Mouse (Mus musculus) myocyte (in vitro differentiated cells): ENCODE results near the gene Txlna.

Experiments used
- CEBPB ChIP-seq: IDR thresholded peaks from 2 replicates; pipeline ENCODE4 v1.6.1; 2011; ENCODE audit warnings: mild to moderate bottlenecking, moderate library complexity; ENCODE audit not compliant: poor library complexity, insufficient read depth, severe bottlenecking
- E2F4 ChIP-seq: IDR thresholded peaks from one replicate; pipeline ENCODE4 v1.6.1; 2011; ENCODE audit warnings: mild to moderate bottlenecking, control low read depth, moderate library complexity; ENCODE audit not compliant: insufficient read depth
- MAX ChIP-seq: IDR thresholded peaks from one replicate; pipeline ENCODE4 v1.6.1; 2011; ENCODE audit warnings: low read depth, mild to moderate bottlenecking, control low read depth
- MYOD1 ChIP-seq, 3 experiments: IDR thresholded peaks; one replicate each; pipeline ENCODE4 v1.6.1; 2011; ENCODE audit warnings: control low read depth in 2 of 3, low read depth in 2 of 3, mild to moderate bottlenecking in 2 of 3, moderate library complexity in 1 of 3; ENCODE audit not compliant: insufficient read length in 2 of 3, control insufficient read depth in 1 of 3
- MYOG ChIP-seq, 3 experiments: IDR thresholded peaks; one replicate each; pipeline ENCODE4 v1.6.1; 2011; ENCODE audit warnings: control low read depth in 2 of 3, low read depth in 2 of 3, mild to moderate bottlenecking in 2 of 3; ENCODE audit not compliant: insufficient read length in 2 of 3, control insufficient read depth in 1 of 3, insufficient read depth in 1 of 3
- POLR2A ChIP-seq: IDR thresholded peaks from one replicate; pipeline ENCODE4 v1.6.1; 2011; ENCODE audit warnings: low read depth, mild to moderate bottlenecking, control low read depth, moderate library complexity; ENCODE audit not compliant: insufficient read length
- POLR2AphosphoS2 ChIP-seq: IDR thresholded peaks from one replicate; pipeline ENCODE4 v1.6.1; 2011; ENCODE audit warnings: low read depth, control low read depth; ENCODE audit not compliant: insufficient read length
- REST ChIP-seq: IDR thresholded peaks from one replicate; pipeline ENCODE4 v1.6.1; 2011; ENCODE audit warnings: mild to moderate bottlenecking, control low read depth, moderate library complexity; ENCODE audit not compliant: insufficient read depth, insufficient read length
- TCF12 ChIP-seq: IDR thresholded peaks from one replicate; pipeline ENCODE4 v1.6.1; 2011; ENCODE audit warnings: mild to moderate bottlenecking, control low read depth; ENCODE audit not compliant: poor library complexity, insufficient read depth, severe bottlenecking
- TCF3 ChIP-seq: IDR thresholded peaks from one replicate; pipeline ENCODE4 v1.6.1; 2011; ENCODE audit warnings: low read depth, control low read depth; ENCODE audit not compliant: insufficient read length
- USF1 ChIP-seq: IDR thresholded peaks from one replicate; pipeline ENCODE4 v1.6.1; 2011; ENCODE audit warnings: low read depth, mild to moderate bottlenecking, control low read depth, moderate library complexity

DNA sequence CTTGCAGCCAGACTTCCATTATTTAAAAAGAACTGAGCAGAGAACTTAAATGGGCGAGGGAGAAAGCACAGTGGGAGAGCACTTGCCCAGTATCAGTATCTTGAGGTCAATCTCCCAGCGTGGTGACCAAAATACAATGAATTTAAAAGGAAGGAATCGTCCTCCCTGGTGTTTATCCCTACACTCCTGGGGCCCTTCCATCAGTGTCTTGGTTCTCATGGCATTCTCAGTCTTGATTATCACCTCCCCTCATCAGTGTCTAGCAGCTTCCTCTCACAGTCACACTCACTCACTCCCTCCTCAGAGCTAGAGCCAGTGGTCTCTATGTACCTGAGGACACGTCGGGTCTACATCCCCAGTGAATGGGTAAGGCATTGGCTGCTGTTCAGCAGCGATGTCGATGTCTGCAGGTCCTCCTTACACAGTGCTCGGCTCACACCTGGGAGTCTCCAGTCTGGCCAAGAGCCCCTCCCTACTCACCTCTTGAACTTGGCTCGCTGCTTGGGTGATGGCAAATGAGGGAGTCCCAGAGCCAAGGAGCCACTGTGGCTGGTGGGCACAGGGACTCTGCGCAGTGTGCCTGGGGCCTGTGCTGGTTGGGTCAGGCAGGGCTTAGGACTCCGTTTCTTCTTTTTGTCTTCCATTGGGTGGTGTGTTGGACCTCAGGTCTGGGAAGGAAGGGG, 18.6 kb downstream of the Txlna start:
- no peak for TF ChIP-seq MAX
- no peak for TF ChIP-seq POLR2A
- no peak for TF ChIP-seq MYOD1 (IDR thresholded peaks at IDR 0.05; ENCODE audit: control insufficient read depth in 1 of 3, insufficient read length in 2 of 3, low read depth in 2 of 3)
- no peak for TF ChIP-seq MYOG (IDR thresholded peaks at IDR 0.05; ENCODE audit: control insufficient read depth in 1 of 3, insufficient read depth in 1 of 3, insufficient read length in 2 of 3, low read depth in 2 of 3)
- TF ChIP-seq POLR2AphosphoS2 = no peak
- TF ChIP-seq E2F4 = no peak
- TF ChIP-seq CEBPB = no peak
- no peak for TF ChIP-seq TCF12
- no peak for TF ChIP-seq REST
- no peak for TF ChIP-seq TCF3
- TF ChIP-seq USF1 = no peak
